Mouse (Mus musculus) thymus, adult 2 months (tissue): ENCODE data around the gene Krt72. TPM values are rescaled to one million over a fixed set of nuclear protein-coding genes. Genes with fewer than 3 reads are reported as not detected.

Experiments used
- DNase-seq: peaks from one replicate; pipeline ENCODE4 v3.0.0; 2021
- H3K27ac ChIP-seq: fragments of 200-500 bp; 2 replicates; pipeline ENCODE4 v1.5.1; 2012; ENCODE audit warnings: low read length, control low read depth; ENCODE audit not compliant: control insufficient read depth, insufficient read depth
- H3K27me3 ChIP-seq: fragments of 200-500 bp; 2 replicates; pipeline ENCODE4 v1.6.1; 2012; ENCODE audit warnings: mild to moderate bottlenecking, low read length, moderate library complexity, mixed read lengths; ENCODE audit not compliant: control insufficient read depth, insufficient read depth
- H3K36me3 ChIP-seq: fragments of 200-500 bp; 2 replicates; pipeline ENCODE4 v1.6.1; 2012; ENCODE audit warnings: mild to moderate bottlenecking, low read length, moderate library complexity; ENCODE audit not compliant: control insufficient read depth, insufficient read depth
- H3K4me1 ChIP-seq: fragments of 200-500 bp; replicated peaks from 2 replicates; pipeline ENCODE4 v1.6.1; 2012; ENCODE audit warnings: low read length; ENCODE audit not compliant: control insufficient read depth, insufficient read depth
- H3K4me3 ChIP-seq: fragments of 200-500 bp; 2 replicates; pipeline ENCODE4 v1.5.1; 2012; ENCODE audit warnings: mild to moderate bottlenecking, low read length, control low read depth, moderate library complexity; ENCODE audit not compliant: control insufficient read depth, insufficient read depth
- CTCF ChIP-seq: fragments of 200-500 bp; IDR thresholded peaks from 2 replicates; pipeline ENCODE4 v1.5.1; 2012; ENCODE audit warnings: mild to moderate bottlenecking, control low read depth, low read length, moderate library complexity, borderline replicate concordance; ENCODE audit not compliant: control insufficient read depth, poor library complexity, insufficient read depth; ENCODE audit errors: extremely low read depth
- POLR2A ChIP-seq: fragments of 200-500 bp; IDR thresholded peaks from 2 replicates; pipeline ENCODE4 v1.6.1; 2012; ENCODE audit warnings: mild to moderate bottlenecking, low read length, control low read depth, moderate library complexity; ENCODE audit not compliant: control insufficient read depth, poor library complexity, insufficient read depth; ENCODE audit errors: extremely low read depth
- WGBS: fragments of 180-500 bp; shearing (Covaris S2); methylation state at CpG from one replicate; pipeline ENCODE4 v1.1.7; 2018; 5-methylcytosine and 5-hydroxymethylcytosine counted together
- polyA plus RNA-seq: library from polyadenylated mRNA; depleted of rRNA; stranded (reverse); fragments of >200 nt; gene quantifications from 2 replicates; pipeline ENCODE4 v1.2.3, GENCODE M21; 2012; rRNA removed

Krt72 gene
- polyA plus RNA-seq, 1 experiment: 0.34 TPM

DNA sequence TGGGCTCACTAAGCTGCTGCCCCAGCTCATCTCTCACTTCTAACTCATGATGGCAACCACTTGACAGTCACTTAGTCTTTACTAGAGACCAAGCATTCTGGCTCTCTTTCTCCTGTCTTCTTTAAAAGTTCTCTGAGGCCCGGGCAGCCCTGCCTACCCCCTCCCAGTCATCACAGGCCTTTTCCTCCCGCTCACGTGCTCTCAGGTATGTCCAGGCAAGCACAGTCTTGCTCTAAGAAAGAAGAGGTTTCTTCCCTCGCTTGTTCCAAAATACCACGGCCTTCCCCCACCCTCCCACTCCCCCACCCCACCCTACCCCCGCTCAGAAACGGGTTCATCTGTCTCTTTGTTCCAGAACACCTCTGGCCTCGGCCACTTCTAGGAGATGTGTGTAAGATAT is 16.0 kb downstream of the Krt72 start:
- no peak overlapping the region for H3K27ac ChIP-seq
- H3K4me1 ChIP-seq: no peaks in the 10 kb centered on the region
- H3K36me3 ChIP-seq: no peaks in the 10 kb centered on the region
- H3K27me3 ChIP-seq: no peaks in the 10 kb centered on the region
- TF ChIP-seq CTCF (no peak), POLR2A (no peak)
- DNase-seq: no peak
- 48% methylated on average over 8 of the region's 8 CpGs for WGBS
- no peak overlapping the region for H3K4me3 ChIP-seq

DNA sequence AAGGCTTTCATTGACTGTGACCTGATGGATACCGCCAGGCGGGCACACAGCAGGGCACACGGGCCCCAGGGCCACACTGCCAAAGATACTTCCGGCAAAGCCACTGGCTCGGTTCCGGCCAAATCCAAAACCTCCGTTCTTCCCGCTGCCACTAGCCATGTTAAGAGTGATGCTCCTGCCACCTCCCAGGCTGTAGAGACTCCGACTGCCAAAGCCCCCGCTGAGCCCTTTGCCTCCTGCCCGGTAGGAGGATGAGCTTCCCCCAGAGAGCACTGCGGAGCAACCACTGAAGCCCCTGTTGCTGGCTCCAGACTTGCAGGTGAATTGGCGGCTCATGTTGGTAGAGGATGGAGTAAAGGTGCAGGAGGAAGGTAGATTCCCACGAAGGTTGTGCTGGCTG is 43.5 kb downstream of the Krt72 start, which contains the start of gene Krt71:
Gene Krt71 (minus strand): TSS at position 399 of the 400 bp plus-strand sequence.
- Histone ChIP-seq H3K36me3 (no peaks in the 10 kb centered on the region), H3K4me3 (no peak within 1 kb of the TSS), H3K27ac (no peak within 1 kb of the TSS), H3K4me1 (no peaks in the 10 kb centered on the region), H3K27me3 (no peaks in the 10 kb centered on the region)
- TF ChIP-seq CTCF (no peak), POLR2A (no peak)
- WGBS: 67% methylated on average over 14 of the region's 14 CpGs
- no peak for DNase-seq

DNA sequence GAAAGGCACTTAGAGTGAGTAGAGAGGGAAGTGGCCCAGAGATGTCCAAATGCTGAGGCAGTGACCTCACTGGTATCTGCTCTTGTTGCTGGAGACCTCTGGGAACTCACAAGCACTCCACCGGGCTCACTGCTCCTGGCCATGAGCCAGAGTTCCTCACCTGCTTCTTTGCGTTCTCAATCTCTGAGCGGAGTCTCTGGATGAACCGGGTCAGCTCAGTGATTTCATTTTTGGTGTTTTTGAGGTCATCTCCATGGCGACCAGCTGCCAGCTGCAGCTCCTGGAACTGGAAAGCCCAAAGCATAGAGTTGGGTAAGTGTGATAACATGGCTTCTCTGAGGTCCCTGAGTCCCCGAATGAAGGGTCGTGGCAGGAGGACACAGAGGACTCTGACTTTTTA is 48.5 kb downstream of the Krt72 start:
- Histone ChIP-seq H3K27me3 (no peaks in the 10 kb centered on the region), H3K4me1 (no peaks in the 10 kb centered on the region), H3K4me3 (no peak overlapping the region), H3K36me3 (no peaks in the 10 kb centered on the region), H3K27ac (no peak overlapping the region)
- WGBS: 80% methylated on average over 7 of the region's 7 CpGs
- TF ChIP-seq POLR2A: no peak
- no peak for TF ChIP-seq CTCF
- no peak for DNase-seq

DNA sequence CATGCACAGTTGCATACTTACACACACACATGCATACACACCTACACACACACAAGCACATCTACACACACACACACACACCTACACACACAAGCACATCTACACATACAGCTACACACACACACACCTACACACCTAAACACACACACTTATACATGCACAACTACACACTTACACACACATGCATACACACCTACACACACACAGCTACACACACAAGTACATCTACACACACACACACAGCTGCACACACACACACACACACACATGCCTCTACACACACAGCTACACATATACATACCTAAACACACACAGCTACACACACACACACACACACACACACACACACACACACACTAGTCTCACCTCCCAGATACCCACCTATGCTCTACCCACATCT is 55.6 kb downstream of the Krt72 start:
- no peaks in the 10 kb centered on the region for H3K4me1 ChIP-seq
- no peaks in the 10 kb centered on the region for H3K36me3 ChIP-seq
- DNase-seq: no peak
- no peaks in the 10 kb centered on the region for H3K27me3 ChIP-seq
- no peak overlapping the region for H3K27ac ChIP-seq
- H3K4me3 ChIP-seq: no peak overlapping the region
- TF ChIP-seq CTCF: no peak
- TF ChIP-seq POLR2A: no peak

Other genes starting within 250 kb of the Krt72 start
- 0.05 and 0.13 TPM in 2 replicates for gene Krt82, start 235.8 kb downstream of the Krt72 start, polyA plus RNA-seq
- 0.09 and 0.16 TPM in 2 replicates for gene Krt90, start 223.5 kb downstream of the Krt72 start, polyA plus RNA-seq
- 0.49 and 0.82 TPM in 2 replicates for gene Krt75, start 212.6 kb downstream of the Krt72 start, polyA plus RNA-seq
- not detected in 2 replicates for gene Gm5414, start 158.3 kb downstream of the Krt72 start, polyA plus RNA-seq
- gene Gm5478, start 139.1 kb downstream of the Krt72 start, polyA plus RNA-seq: not detected in 2 replicates
- gene Krt6b, start 106.2 kb downstream of the Krt72 start, polyA plus RNA-seq: 0.68 and 1.1 TPM in 2 replicates
- 2.3 and 2.4 TPM in 2 replicates for gene Krt6a, start 92.2 kb downstream of the Krt72 start, polyA plus RNA-seq
- gene Krt5, start 73.6 kb downstream of the Krt72 start, polyA plus RNA-seq: 154 and 184 TPM in 2 replicates
- gene Krt71, start 43.4 kb downstream of the Krt72 start, polyA plus RNA-seq: 1.5 and 2.0 TPM in 2 replicates
- 0.56 and 0.61 TPM in 2 replicates for gene Krt73, start 15.9 kb upstream of the Krt72 start, polyA plus RNA-seq
- 0.16 TPM in 1 of 2 replicates, not detected in the other for gene Krt2, start 31.7 kb upstream of the Krt72 start, polyA plus RNA-seq
- gene Krt1, start 64.3 kb upstream of the Krt72 start, polyA plus RNA-seq: 1.1 and 1.7 TPM in 2 replicates
- 2.6 and 2.7 TPM in 2 replicates for gene Krt77, start 83.2 kb upstream of the Krt72 start, polyA plus RNA-seq
- gene Krt76, start 106.5 kb upstream of the Krt72 start, polyA plus RNA-seq: 0.93 and 1.3 TPM in 2 replicates
- gene Krt4, start 138.3 kb upstream of the Krt72 start, polyA plus RNA-seq: 1.1 TPM in 2 replicates
- 1.7 and 1.8 TPM in 2 replicates for gene Krt79, start 153.9 kb upstream of the Krt72 start, polyA plus RNA-seq
- 0.82 and 0.94 TPM in 2 replicates for gene Krt78, start 167.8 kb upstream of the Krt72 start, polyA plus RNA-seq
- 220 and 270 TPM in 2 replicates for gene Krt8, start 218.0 kb upstream of the Krt72 start, polyA plus RNA-seq
- gene Krt18, start 241.7 kb upstream of the Krt72 start, polyA plus RNA-seq: 197 and 219 TPM in 2 replicates